Mouse (Mus musculus) embryonic facial prominence, embryonic 15.5 days (tissue): ENCODE measurements around the gene Cass4. TPM values are rescaled to one million over a fixed set of nuclear protein-coding genes. Genes with fewer than 3 reads are reported as not detected.

ENCODE experiments used
- ATAC-seq: fragments of 200-750 bp; cut with Nextera tagmentation; 2 replicates; pipeline ENCODE4 v1.8.0; 2017; ENCODE audit warnings: low read depth, moderate TSS enrichment; ENCODE audit not compliant: insufficient number of reproducible peaks, low FRiP score, low TSS enrichment
- H3K27ac ChIP-seq: fragments of 300-500 bp; sonication (generic); replicated peaks from 2 replicates; pipeline ENCODE4 v1.5.1; 2015; ENCODE audit warnings: mild to moderate bottlenecking, inconsistent platforms
- H3K27me3 ChIP-seq: fragments of 300-500 bp; sonication (generic); 2 replicates; pipeline ENCODE4 v1.6.1; 2015; ENCODE audit warnings: inconsistent platforms
- H3K36me3 ChIP-seq: fragments of 300-500 bp; sonication (generic); 2 replicates; pipeline ENCODE4 v1.6.1; 2015; ENCODE audit warnings: mild to moderate bottlenecking, inconsistent platforms
- H3K4me1 ChIP-seq: fragments of 300-500 bp; sonication (generic); 2 replicates; pipeline ENCODE4 v1.6.1; 2015; ENCODE audit warnings: inconsistent platforms
- H3K4me2 ChIP-seq: fragments of 300-500 bp; sonication (generic); replicated peaks from 2 replicates; pipeline ENCODE4 v1.6.1; 2015; ENCODE audit warnings: mild to moderate bottlenecking, inconsistent platforms
- H3K4me3 ChIP-seq: fragments of 300-500 bp; sonication (generic); replicated peaks from 2 replicates; pipeline ENCODE4 v1.5.1; 2015; ENCODE audit warnings: mild to moderate bottlenecking, inconsistent platforms
- H3K9ac ChIP-seq: fragments of 300-500 bp; sonication (generic); 2 replicates; pipeline ENCODE4 v1.6.1; 2015; ENCODE audit warnings: inconsistent platforms
- H3K9me3 ChIP-seq: fragments of 300-500 bp; sonication (generic); replicated peaks from 2 replicates; pipeline ENCODE4 v1.6.1; 2016; ENCODE audit warnings: inconsistent platforms
- WGBS: fragments of 180-500 bp; shearing (Covaris S2); methylation state at CpG from one replicate; pipeline ENCODE4 v1.1.7; 2015; 5-methylcytosine and 5-hydroxymethylcytosine counted together
- polyA plus RNA-seq: library from polyadenylated mRNA; unstranded; fragments of >200 nt; fragmentation: Nextera tagmentation; extraction: Ambion mirVana; gene quantifications from 2 replicates; pipeline ENCODE4 v1.2.1, GENCODE M21; 2015

Gene Cass4
- polyA plus RNA-seq, 1 experiment from 2014 or later, result 1.1 TPM

GRCm38 (mm10) chr2:172390341-172390740 is 3.3 kb upstream of the Cass4 start:
- Histone ChIP-seq H3K36me3 (no peaks in the 10 kb centered on the region), H3K27me3 (no peaks in the 10 kb centered on the region), H3K4me3 (no peak overlapping the region), H3K27ac (no peak overlapping the region), H3K9me3 (no peaks in the 10 kb centered on the region), H3K4me2 (no peak overlapping the region), H3K9ac (no peak overlapping the region), H3K4me1 (no peaks in the 10 kb centered on the region)
- 43% methylated on average over 6 of the region's 6 CpGs for WGBS
- ATAC-seq, result no peak

- no peaks in the 10 kb centered on the region for H3K4me1 ChIP-seq
- H3K27ac ChIP-seq, result no peak overlapping the region
- H3K9me3 ChIP-seq, result no peaks in the 10 kb centered on the region
- H3K4me3 ChIP-seq, result no peak overlapping the region
- no peak overlapping the region for H3K4me2 ChIP-seq
- no peak for ATAC-seq
- no peaks in the 10 kb centered on the region for H3K36me3 ChIP-seq
- no peaks in the 10 kb centered on the region for H3K27me3 ChIP-seq
- H3K9ac ChIP-seq, result no peak overlapping the region
- 59% methylated on average over 10 of the region's 10 CpGs for WGBS
Observed at GRCm38 (mm10) chr2:172392041-172392521, 1.5 kb upstream of the Cass4 start.

- no peak overlapping the region for H3K27ac ChIP-seq
- ATAC-seq, result no peak
- H3K4me2 ChIP-seq, result no peak overlapping the region
- H3K27me3 ChIP-seq, result no peaks in the 10 kb centered on the region
- no peak overlapping the region for H3K4me3 ChIP-seq
- 74% methylated on average over 2 of the region's 2 CpGs for WGBS
- H3K36me3 ChIP-seq, result no peaks in the 10 kb centered on the region
- H3K4me1 ChIP-seq, result no peaks in the 10 kb centered on the region
- H3K9me3 ChIP-seq, result no peaks in the 10 kb centered on the region
- H3K9ac ChIP-seq, result no peak overlapping the region
Observed at GRCm38 (mm10) chr2:172394052-172394392, 428 bp downstream of the Cass4 start.

- H3K4me3 ChIP-seq, result no peak overlapping the region
- no peaks in the 10 kb centered on the region for H3K9me3 ChIP-seq
- H3K4me2 ChIP-seq, result no peak overlapping the region
- H3K27me3 ChIP-seq, result no peaks in the 10 kb centered on the region
- H3K4me1 ChIP-seq, result no peaks in the 10 kb centered on the region
- no peak overlapping the region for H3K27ac ChIP-seq
- no peak overlapping the region for H3K9ac ChIP-seq
- ATAC-seq, result no peak
- whole genome bisulfite sequencing, result 78% methylated on average over 4 of the region's 4 CpGs
- no peaks in the 10 kb centered on the region for H3K36me3 ChIP-seq
Observed at GRCm38 (mm10) chr2:172394671-172395070, 1.1 kb downstream of the Cass4 start.

- Histone ChIP-seq H3K36me3 (no peaks in the 10 kb centered on the region), H3K27ac (no peak overlapping the region), H3K4me3 (no peak overlapping the region), H3K4me1 (no peaks in the 10 kb centered on the region), H3K27me3 (no peaks in the 10 kb centered on the region), H3K9me3 (no peaks in the 10 kb centered on the region), H3K9ac (no peak overlapping the region), H3K4me2 (no peak overlapping the region)
- WGBS, result 40% methylated on average over 9 of the region's 9 CpGs
- ATAC-seq, result no peak
Observed at GRCm38 (mm10) chr2:172395961-172396360, 2.4 kb downstream of the Cass4 start.

- WGBS, result 49% methylated on average over 9 of the region's 9 CpGs
- Histone ChIP-seq H3K27me3 (no peaks in the 10 kb centered on the region), H3K4me3 (no peak overlapping the region), H3K27ac (no peak overlapping the region), H3K36me3 (no peaks in the 10 kb centered on the region), H3K9ac (no peak overlapping the region), H3K4me1 (no peaks in the 10 kb centered on the region), H3K4me2 (no peak overlapping the region), H3K9me3 (no peaks in the 10 kb centered on the region)
- ATAC-seq, result no peak
Observed at GRCm38 (mm10) chr2:172399901-172400300, 6.3 kb downstream of the Cass4 start.

- Histone ChIP-seq H3K4me3 (no peak overlapping the region), H3K27me3 (no peaks in the 10 kb centered on the region), H3K36me3 (no peaks in the 10 kb centered on the region), H3K27ac (no peak overlapping the region; the same call in 1 of the 2 replicates), H3K4me1 (no peaks in the 10 kb centered on the region), H3K4me2 (no peak overlapping the region), H3K9me3 (no peaks in the 10 kb centered on the region), H3K9ac (no peak overlapping the region)
- ATAC-seq, result no peak
- 57% methylated on average over 13 of the region's 13 CpGs for WGBS
Observed at GRCm38 (mm10) chr2:172401116-172401825, 7.7 kb downstream of the Cass4 start.

GRCm38 (mm10) chr2:172404239-172404638 is 10.6 kb downstream of the Cass4 start:
- Histone ChIP-seq H3K27me3 (no peaks in the 10 kb centered on the region), H3K4me2 (no peak overlapping the region), H3K4me1 (no peaks in the 10 kb centered on the region), H3K9ac (no peak overlapping the region), H3K27ac (no peak overlapping the region), H3K36me3 (no peaks in the 10 kb centered on the region), H3K4me3 (no peak overlapping the region), H3K9me3 (no peaks in the 10 kb centered on the region)
- ATAC-seq, result no peak
- WGBS, result 59% methylated on average over 7 of the region's 7 CpGs

- Histone ChIP-seq H3K4me1 (no peaks in the 10 kb centered on the region), H3K4me3 (no peak overlapping the region)
- 76% methylated on average over 3 of the region's 3 CpGs for WGBS
Observed at GRCm38 (mm10) chr2:172405011-172405410, 11.4 kb downstream of the Cass4 start.

GRCm38 (mm10) chr2:172406173-172406572 is 12.6 kb downstream of the Cass4 start:
- WGBS, result 77% methylated on average over 4 of the region's 4 CpGs
- H3K4me3 ChIP-seq, result no peak overlapping the region
- H3K4me1 ChIP-seq, result no peaks in the 10 kb centered on the region
- no peak overlapping the region for H3K27ac ChIP-seq
- no peak overlapping the region for H3K9ac ChIP-seq
- ATAC-seq, result no peak
- H3K36me3 ChIP-seq, result no peaks in the 10 kb centered on the region
- H3K4me2 ChIP-seq, result no peak overlapping the region
- H3K27me3 ChIP-seq, result no peaks in the 10 kb centered on the region
- no peaks in the 10 kb centered on the region for H3K9me3 ChIP-seq

More at GRCm38 (mm10) chr2:172405011-172405410, 11.4 kb downstream of the Cass4 start:
- no peak overlapping the region for H3K4me2 ChIP-seq
- no peak overlapping the region for H3K27ac ChIP-seq
- no peaks in the 10 kb centered on the region for H3K27me3 ChIP-seq
- no peaks in the 10 kb centered on the region for H3K9me3 ChIP-seq
- H3K9ac ChIP-seq, result no peak overlapping the region
- H3K36me3 ChIP-seq, result no peaks in the 10 kb centered on the region
- ATAC-seq, result no peak

- Histone ChIP-seq H3K9ac (no peak overlapping the region), H3K9me3 (no peaks in the 10 kb centered on the region), H3K4me2 (no peak overlapping the region), H3K4me3 (no peak overlapping the region), H3K27ac (no peak overlapping the region), H3K4me1 (no peaks in the 10 kb centered on the region), H3K36me3 (no peaks in the 10 kb centered on the region), H3K27me3 (no peaks in the 10 kb centered on the region)
- ATAC-seq, result no peak
- WGBS, result 64% methylated on average over 2 of the region's 2 CpGs
Observed at GRCm38 (mm10) chr2:172407499-172407898, 13.9 kb downstream of the Cass4 start.

GRCm38 (mm10) chr2:172410686-172411085 is 17.1 kb downstream of the Cass4 start:
- Histone ChIP-seq H3K27ac (no peak overlapping the region), H3K4me2 (no peak overlapping the region), H3K4me1 (peaks cover 6% of the 10 kb centered on the region; the same call in 1 of the 2 replicates), H3K9me3 (no peaks in the 10 kb centered on the region), H3K36me3 (no peaks in the 10 kb centered on the region), H3K27me3 (no peaks in the 10 kb centered on the region), H3K4me3 (no peak overlapping the region), H3K9ac (no peak overlapping the region)
- no peak for ATAC-seq
- WGBS, result 74% methylated on average over 2 of the region's 2 CpGs
